Mouse (Mus musculus) midbrain, postnatal 0 days (tissue): ENCODE measurements around the gene Susd6. TPM values are rescaled to one million over a fixed set of nuclear protein-coding genes. Genes with fewer than 3 reads are reported as not detected.

Source experiments
- ATAC-seq: fragments of 200-750 bp; cut with Nextera tagmentation; 2 replicates; pipeline ENCODE4 v1.8.0; 2017; ENCODE audit warnings: moderate number of reproducible peaks, mild to moderate bottlenecking, moderate TSS enrichment, moderate library complexity; ENCODE audit not compliant: low FRiP score
- DNase-seq: peaks from one replicate; pipeline ENCODE4 v3.0.0-alpha.2; 2015; ENCODE audit warnings: low spot score
- H3K27ac ChIP-seq: fragments of 300-500 bp; sonication (generic); 2 replicates; pipeline ENCODE4 v1.5.1; 2014; ENCODE audit warnings: low read depth, mild to moderate bottlenecking, low read length, mixed read lengths
- H3K27me3 ChIP-seq: fragments of 300-500 bp; sonication (generic); 2 replicates; pipeline ENCODE4 v1.6.1; 2014; ENCODE audit warnings: low read length, control low read depth, mixed read lengths; ENCODE audit not compliant: insufficient read depth
- H3K36me3 ChIP-seq: fragments of 300-500 bp; sonication (generic); 2 replicates; pipeline ENCODE4 v1.6.1; 2014; ENCODE audit warnings: low read length, control low read depth, mixed read lengths; ENCODE audit not compliant: insufficient read depth
- H3K4me1 ChIP-seq: fragments of 300-500 bp; sonication (generic); 2 replicates; pipeline ENCODE4 v1.6.1; 2014; ENCODE audit warnings: mild to moderate bottlenecking, control low read depth, antibody characterized with exemption, low read length, mixed read lengths; ENCODE audit not compliant: insufficient read depth
- H3K4me2 ChIP-seq: fragments of 300-500 bp; sonication (generic); 2 replicates; pipeline ENCODE4 v1.6.1; 2014; ENCODE audit warnings: low read depth, mild to moderate bottlenecking, low read length, mixed read lengths; ENCODE audit not compliant: poor library complexity, severe bottlenecking
- H3K4me3 ChIP-seq: fragments of 300-500 bp; sonication (generic); 2 replicates; pipeline ENCODE4 v1.5.1; 2014; ENCODE audit warnings: low read depth, mild to moderate bottlenecking, low read length, moderate library complexity
- H3K9ac ChIP-seq: fragments of 300-500 bp; sonication (generic); replicated peaks from 2 replicates; pipeline ENCODE4 v1.6.1; 2014; ENCODE audit warnings: mild to moderate bottlenecking, low read length, moderate library complexity, mixed read lengths; ENCODE audit not compliant: poor library complexity, severe bottlenecking
- H3K9me3 ChIP-seq: fragments of 300-500 bp; sonication (generic); 2 replicates; pipeline ENCODE4 v1.6.1; 2016; ENCODE audit warnings: low read length, control low read depth
- CTCF ChIP-seq: IDR thresholded peaks from 2 replicates; pipeline ENCODE4 v1.5.1; 2016; ENCODE audit warnings: antibody characterized with exemption, mild to moderate bottlenecking
- WGBS: fragments of 180-500 bp; shearing (Covaris S2); extraction: QIAGEN DNeasy Blood & Tissue Kit; methylation state at CpG from one replicate; pipeline ENCODE4 v1.1.7; 2014; 5-methylcytosine and 5-hydroxymethylcytosine counted together
- polyA plus RNA-seq: library from polyadenylated mRNA; unstranded; fragments of >200 nt; fragmentation: Nextera tagmentation; extraction: Ambion mirVana; gene quantifications from 2 replicates; pipeline ENCODE4 v1.2.1, GENCODE M21; 2015
- total RNA-seq: library from RNA; depleted of rRNA; stranded (reverse); fragments of >200 nt; gene quantifications from 2 replicates; pipeline ENCODE4 v1.2.3, GENCODE M21; 2014

Susd6 gene
- total and polyA plus RNA-seq, 2 experiments from 2014 or later: 7.4 to 17.3 TPM

DNA sequence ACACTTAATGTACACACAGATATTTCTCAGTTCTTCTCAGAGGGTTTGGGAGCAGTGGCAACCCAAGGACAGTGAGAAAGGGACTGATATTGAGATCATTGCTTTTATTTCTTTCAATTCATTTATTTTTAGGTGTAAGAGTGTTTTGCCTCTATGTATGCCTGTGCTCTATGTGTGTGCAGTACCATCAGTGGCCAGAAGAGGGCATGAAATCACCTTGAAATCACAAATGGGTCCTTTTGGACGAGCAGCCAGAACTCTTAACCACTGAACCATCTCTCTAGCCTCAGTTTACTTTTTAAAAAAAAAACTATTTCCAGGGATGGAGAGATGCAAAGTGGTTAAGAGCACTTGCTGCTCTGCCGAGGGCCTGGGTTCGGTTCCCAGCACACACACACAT lies 99.0 kb downstream of the Susd6 start:
- TF ChIP-seq CTCF: peak; percentile 45; the same call in 1 of the 2 replicates
- no peaks in the 10 kb centered on the region for H3K9me3 ChIP-seq
- H3K27ac ChIP-seq: no peak overlapping the region
- no peak overlapping the region for H3K4me3 ChIP-seq
- H3K4me2 ChIP-seq: no peak overlapping the region
- no peaks in the 10 kb centered on the region for H3K27me3 ChIP-seq
- no peaks in the 10 kb centered on the region for H3K36me3 ChIP-seq
- ATAC-seq: no peak
- H3K4me1 ChIP-seq: no peaks in the 10 kb centered on the region
- no peak for DNase-seq
- H3K9ac ChIP-seq: no peak overlapping the region
- WGBS: 95% methylated on average over 3 of the region's 3 CpGs

DNA sequence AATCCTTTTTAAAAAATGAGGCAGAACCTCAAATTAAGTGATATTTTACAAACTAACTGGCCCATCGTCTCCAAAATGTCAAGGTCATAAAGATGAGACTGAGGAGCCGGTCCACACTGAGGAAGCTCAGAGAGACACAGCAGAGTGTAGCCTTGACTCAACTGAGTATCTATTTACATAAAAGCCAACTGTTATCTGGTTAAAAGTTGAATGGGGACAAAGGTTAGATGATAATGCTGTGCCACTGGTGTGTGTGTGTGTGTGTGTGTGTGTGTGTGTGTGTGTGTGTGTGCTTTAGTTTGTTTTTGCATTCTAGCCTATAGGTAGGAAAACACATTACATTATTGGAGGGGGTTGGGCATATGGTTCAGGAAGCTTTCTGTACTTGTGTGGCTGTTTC lies 100.8 kb downstream of the Susd6 start:
- Histone ChIP-seq H3K4me2 (no peak overlapping the region), H3K4me3 (no peak overlapping the region), H3K9me3 (no peaks in the 10 kb centered on the region), H3K27ac (no peak overlapping the region), H3K4me1 (no peaks in the 10 kb centered on the region), H3K27me3 (no peaks in the 10 kb centered on the region), H3K9ac (no peak overlapping the region), H3K36me3 (no peaks in the 10 kb centered on the region)
- TF ChIP-seq CTCF: no peak
- no peak for DNase-seq
- WGBS: 98% methylated on average over 2 of the region's 2 CpGs
- no peak for ATAC-seq

DNA sequence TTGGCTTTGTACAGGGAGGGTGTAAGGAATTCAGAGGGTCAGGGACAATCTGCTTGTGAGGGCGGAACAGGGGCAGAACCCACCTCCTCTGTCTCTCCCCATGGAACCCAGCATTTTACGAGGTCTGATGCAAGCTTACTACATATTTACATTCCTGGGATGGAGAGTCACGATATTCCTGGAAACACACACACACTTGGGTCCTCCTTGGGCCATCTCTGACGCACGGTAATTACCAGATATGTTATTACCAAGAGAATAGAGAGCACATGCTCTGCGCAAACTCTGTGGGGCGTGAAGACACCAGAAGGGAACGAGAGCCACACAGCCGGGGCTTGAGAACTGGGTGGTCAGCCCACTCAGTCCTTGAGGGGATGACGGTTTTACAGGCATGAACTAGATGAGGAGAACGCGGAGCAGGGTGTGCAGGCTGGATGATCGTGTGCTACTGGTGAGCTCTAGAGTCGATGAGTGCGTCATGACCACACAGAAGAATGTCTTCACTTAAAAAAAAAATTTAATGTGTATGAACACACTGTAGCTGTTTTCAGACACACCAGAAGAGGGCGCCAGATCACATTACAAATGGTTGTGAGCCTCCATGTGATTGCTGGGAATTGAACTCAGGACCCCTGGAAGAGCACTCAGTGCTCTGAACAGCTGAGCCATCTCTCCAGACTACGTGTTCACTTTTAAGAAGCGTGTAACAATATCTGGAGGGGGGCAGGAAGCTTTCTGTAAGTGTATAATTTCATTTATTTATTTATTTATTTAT lies 103.6 kb downstream of the Susd6 start:
- Histone ChIP-seq H3K9me3 (no peaks in the 10 kb centered on the region), H3K4me2 (no peak overlapping the region), H3K9ac (no peak overlapping the region), H3K4me3 (no peak overlapping the region), H3K27ac (no peak overlapping the region), H3K27me3 (no peaks in the 10 kb centered on the region), H3K36me3 (no peaks in the 10 kb centered on the region), H3K4me1 (no peaks in the 10 kb centered on the region)
- 88% methylated on average over 18 of the region's 18 CpGs for WGBS
- TF ChIP-seq CTCF: peak; percentile 37
- no peak for DNase-seq
- ATAC-seq: no peak

DNA sequence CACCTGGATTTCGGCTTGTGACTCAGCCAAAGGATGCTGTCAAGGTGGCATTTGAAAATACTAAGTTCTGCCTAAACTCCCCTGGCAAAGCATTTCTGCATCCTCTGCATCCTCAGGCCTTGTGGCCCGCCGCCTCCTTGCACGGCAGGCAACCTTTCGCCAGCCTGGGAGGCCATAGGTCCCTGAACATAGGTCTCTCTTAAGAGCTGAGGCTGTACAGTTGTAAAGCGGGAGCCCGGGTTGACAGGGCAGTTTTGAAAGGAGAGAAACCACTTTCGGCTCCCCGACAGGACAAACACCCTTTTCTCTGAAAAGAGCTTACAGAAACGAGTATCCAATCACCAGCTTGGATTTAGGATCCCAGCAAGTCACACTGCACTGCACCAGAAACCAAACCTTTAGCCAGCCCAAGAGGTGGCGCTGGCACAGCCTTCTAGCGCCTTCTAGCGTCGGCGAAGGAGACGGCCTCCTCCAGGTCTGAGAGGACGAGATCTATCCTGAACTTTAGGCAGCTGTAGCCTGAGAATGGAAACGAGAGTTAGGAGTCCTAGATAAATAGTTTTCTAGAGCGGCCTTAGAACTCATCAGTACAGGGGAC lies 104.8 kb downstream of the Susd6 start:
- WGBS: 8% methylated on average over 19 of the region's 19 CpGs
- no peak overlapping the region for H3K27ac ChIP-seq
- H3K9ac ChIP-seq: no peak overlapping the region
- H3K36me3 ChIP-seq: no peaks in the 10 kb centered on the region
- no peaks in the 10 kb centered on the region for H3K27me3 ChIP-seq
- ATAC-seq (peak; percentile 84), DNase-seq (peak; percentile 91)
- no peaks in the 10 kb centered on the region for H3K4me1 ChIP-seq
- no peaks in the 10 kb centered on the region for H3K9me3 ChIP-seq
- H3K4me3 ChIP-seq: peak overlapping the region; percentile 6; the same call in 1 of the 2 replicates
- TF ChIP-seq CTCF: peak; percentile 99
- peak overlapping the region; percentile 28 for H3K4me2 ChIP-seq

DNA sequence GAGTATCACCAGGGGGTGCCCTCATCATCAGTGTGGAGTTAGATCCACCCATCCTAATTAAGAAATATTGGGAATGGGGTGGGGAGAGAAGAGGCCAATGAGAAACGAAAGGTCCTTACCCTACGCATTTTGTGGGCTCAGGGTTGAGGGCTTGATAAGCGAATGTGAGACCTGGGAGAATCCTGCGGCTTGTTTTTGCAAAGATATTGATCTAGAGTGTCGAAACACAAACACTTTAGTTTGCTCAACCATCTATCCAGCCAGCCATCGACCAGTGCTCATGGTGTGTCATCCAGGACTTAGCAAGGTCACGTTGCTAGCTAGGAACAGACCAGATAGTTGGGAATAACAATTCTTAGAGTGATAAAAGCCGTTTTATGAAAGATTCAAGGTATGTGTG lies 119.3 kb downstream of the Susd6 start:
- no peak for DNase-seq
- H3K9ac ChIP-seq: no peak overlapping the region
- ATAC-seq: no peak
- no peaks in the 10 kb centered on the region for H3K36me3 ChIP-seq
- H3K4me3 ChIP-seq: no peak overlapping the region
- 92% methylated on average over 8 of the region's 8 CpGs for WGBS
- TF ChIP-seq CTCF: no peak
- no peak overlapping the region for H3K4me2 ChIP-seq
- H3K27me3 ChIP-seq: no peaks in the 10 kb centered on the region
- H3K9me3 ChIP-seq: no peaks in the 10 kb centered on the region
- no peak overlapping the region for H3K27ac ChIP-seq
- H3K4me1 ChIP-seq: no peaks in the 10 kb centered on the region

DNA sequence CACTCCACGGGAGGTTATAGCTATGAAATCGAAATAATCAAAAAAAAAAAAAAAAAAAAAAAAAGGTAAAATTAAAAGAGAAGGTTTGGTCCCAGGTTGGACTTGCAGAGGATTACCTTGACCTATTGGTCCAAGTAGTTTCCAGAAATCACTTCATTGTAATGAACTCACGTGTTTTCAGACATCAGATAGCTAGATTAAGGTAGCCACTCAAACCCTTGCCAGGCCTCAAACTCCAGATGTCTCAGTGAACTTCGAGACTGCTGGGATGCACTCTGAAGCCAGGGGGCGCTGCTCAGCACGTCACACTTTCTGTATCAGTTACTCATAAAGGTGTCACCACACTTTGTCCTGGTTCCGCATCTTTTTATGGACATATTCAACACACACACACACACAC lies 127.5 kb downstream of the Susd6 start:
- DNase-seq (no peak), ATAC-seq (no peak)
- H3K27me3 ChIP-seq: no peaks in the 10 kb centered on the region
- H3K9ac ChIP-seq: no peak overlapping the region
- no peaks in the 10 kb centered on the region for H3K36me3 ChIP-seq
- no peaks in the 10 kb centered on the region for H3K4me1 ChIP-seq
- WGBS: 57% methylated on average over 7 of the region's 7 CpGs
- H3K27ac ChIP-seq: no peak overlapping the region
- no peaks in the 10 kb centered on the region for H3K9me3 ChIP-seq
- 0 out of 2 replicates have a peak, but pooled peaks have one; percentile 29 for TF ChIP-seq CTCF
- no peak overlapping the region for H3K4me3 ChIP-seq
- no peak overlapping the region for H3K4me2 ChIP-seq
